Mouse (Mus musculus): Measurements from ENCODE around the gene Mkln1. TPM values are rescaled to one million over a fixed set of nuclear protein-coding genes. Genes with fewer than 3 reads are reported as not detected.

Mkln1 gene
- polyA plus RNA-seq, 1 experiment = 40.1 TPM

DNA sequence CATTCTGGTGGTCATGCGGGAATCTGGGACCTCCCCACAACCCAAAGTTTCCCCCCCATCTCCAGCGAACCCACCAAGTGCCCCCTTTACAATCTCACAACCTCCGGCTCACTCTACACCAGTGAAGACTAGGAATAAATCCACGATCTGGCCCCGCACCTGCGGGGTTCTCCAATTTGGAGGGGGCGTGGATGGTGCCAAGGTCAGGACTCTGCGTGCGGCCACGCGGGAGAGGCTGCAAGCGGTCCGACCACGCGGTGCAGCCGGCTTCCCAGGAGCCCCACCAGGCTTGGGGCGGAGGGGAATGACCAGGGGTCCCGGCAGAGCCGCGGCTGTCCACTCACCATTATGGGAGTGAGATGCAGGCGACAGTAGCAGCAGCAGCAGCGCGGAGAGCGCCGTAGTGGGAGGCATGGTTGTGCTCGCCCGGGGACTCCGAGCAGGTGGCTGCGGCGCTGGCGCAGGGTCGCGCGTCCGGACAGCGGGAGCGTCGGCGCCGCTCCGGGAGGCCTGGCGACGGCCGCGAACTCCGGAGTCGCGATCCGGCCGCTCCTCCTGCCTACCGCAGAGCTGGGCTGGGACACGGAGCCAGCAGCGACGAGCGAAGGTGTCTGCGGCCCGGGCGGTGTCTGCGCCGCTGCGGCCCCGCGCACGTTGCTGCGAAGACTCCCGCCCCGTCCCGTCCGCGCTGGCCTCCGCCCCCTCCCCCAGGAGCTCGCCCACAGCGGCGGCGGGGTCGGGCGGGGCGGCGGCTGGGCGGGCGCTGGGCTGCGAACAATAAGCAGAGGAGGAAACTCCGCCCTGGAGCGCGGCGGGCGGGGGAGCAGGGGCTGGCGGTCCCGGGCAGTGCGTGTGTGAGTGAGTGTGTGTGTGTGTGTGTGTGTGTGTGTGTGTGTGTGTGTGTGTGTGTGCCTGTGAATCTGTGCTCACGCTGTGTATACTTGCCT, 165.0 kb downstream of the Mkln1 start, which contains the start of gene Podxl:
Gene Podxl, minus strand, starts transcription at position 747 of the 947 bp plus-strand sequence.
- peaks cover 10% of the 10 kb centered on the region for H3K4me1 ChIP-seq (replicated peaks; ENCODE audit: control insufficient read depth, insufficient read depth, low read length)
- peaks cover 22% of the 10 kb centered on the region for H3K27me3 ChIP-seq (ENCODE audit: control insufficient read depth, insufficient read depth, low read length)
- TF ChIP-seq CTCF (IDR thresholded peaks at IDR 0.05; ENCODE audit: borderline replicate concordance, control insufficient read depth, extremely low read depth, insufficient read depth, low read length, poor library complexity) (no peak), POLR2A (IDR thresholded peaks at IDR 0.05; ENCODE audit: control insufficient read depth, extremely low read depth, insufficient read depth, low read length, poor library complexity) (no peak)
- 2% methylated on average over 75 of the region's 91 CpGs for WGBS
- DNase-seq = peak; percentile 60
- H3K36me3 ChIP-seq (ENCODE audit: control insufficient read depth, insufficient read depth, low read length) = no peaks in the 10 kb centered on the region
- H3K27ac ChIP-seq (ENCODE audit: control insufficient read depth, insufficient read depth, low read length) = no peak within 1 kb of the TSS
- H3K4me3 ChIP-seq (ENCODE audit: control insufficient read depth, insufficient read depth, low read length) = peak within 1 kb of the TSS; percentile 52

DNA sequence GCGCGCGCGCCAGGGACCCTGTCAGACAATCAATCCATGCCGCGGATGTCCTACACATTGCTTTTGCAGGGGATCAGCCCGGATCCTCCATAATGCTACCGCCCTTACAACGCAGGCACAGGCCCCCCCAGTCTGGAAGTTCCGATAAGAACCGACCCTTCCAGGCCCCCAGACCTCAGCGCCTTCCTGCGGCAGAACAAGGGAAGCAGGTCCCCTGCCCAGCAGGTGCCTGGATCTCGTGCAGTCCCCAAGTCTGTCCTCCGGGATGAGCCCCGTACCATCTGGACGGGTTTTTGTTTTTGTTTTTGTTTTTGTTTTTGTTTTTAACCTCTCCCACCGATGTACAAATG, 165.6 kb downstream of the Mkln1 start:
- no peak for TF ChIP-seq CTCF (IDR thresholded peaks at IDR 0.05; ENCODE audit: borderline replicate concordance, control insufficient read depth, extremely low read depth, insufficient read depth, low read length, poor library complexity)
- no peak for TF ChIP-seq POLR2A (IDR thresholded peaks at IDR 0.05; ENCODE audit: control insufficient read depth, extremely low read depth, insufficient read depth, low read length, poor library complexity)
- H3K4me1 ChIP-seq (replicated peaks; ENCODE audit: control insufficient read depth, insufficient read depth, low read length) = peaks cover 10% of the 10 kb centered on the region
- WGBS = under 1% methylated on average over 18 of the region's 18 CpGs
- no peak for DNase-seq
- no peaks in the 10 kb centered on the region for H3K36me3 ChIP-seq (ENCODE audit: control insufficient read depth, insufficient read depth, low read length)
- H3K27me3 ChIP-seq (ENCODE audit: control insufficient read depth, insufficient read depth, low read length) = peaks cover 22% of the 10 kb centered on the region
- H3K4me3 ChIP-seq (ENCODE audit: control insufficient read depth, insufficient read depth, low read length) = peak overlapping the region; percentile 52
- no peak overlapping the region for H3K27ac ChIP-seq (ENCODE audit: control insufficient read depth, insufficient read depth, low read length)

DNA sequence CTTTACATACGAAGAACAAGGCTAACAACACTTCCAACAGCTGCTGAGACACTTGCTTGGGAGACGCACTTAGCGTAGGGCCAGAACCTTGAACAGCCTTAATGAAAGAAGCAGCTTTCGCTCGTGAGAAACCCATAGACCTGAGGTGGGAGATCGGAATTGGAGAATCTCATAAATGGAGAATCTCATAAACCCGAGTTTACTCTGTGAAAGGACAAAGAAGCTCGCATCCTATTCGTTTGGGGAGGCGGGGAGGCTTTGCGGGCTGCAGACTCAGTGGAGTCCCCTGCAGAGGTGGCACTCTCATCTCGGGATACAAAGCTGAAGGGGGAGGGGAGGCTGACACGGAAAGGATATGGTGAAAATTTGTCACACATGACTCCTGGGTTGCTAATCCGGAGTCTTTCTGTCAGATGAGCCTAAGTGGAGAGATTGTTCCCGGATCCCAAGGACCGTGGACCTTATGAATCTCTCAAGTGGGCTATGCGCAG, 166.4 kb downstream of the Mkln1 start:
- TF ChIP-seq POLR2A (IDR thresholded peaks at IDR 0.05; ENCODE audit: control insufficient read depth, extremely low read depth, insufficient read depth, low read length, poor library complexity) = no peak
- whole genome bisulfite sequencing = 12% methylated on average over 17 of the region's 17 CpGs
- H3K4me3 ChIP-seq (ENCODE audit: control insufficient read depth, insufficient read depth, low read length) = no peak overlapping the region
- H3K4me1 ChIP-seq (replicated peaks; ENCODE audit: control insufficient read depth, insufficient read depth, low read length) = peaks cover 10% of the 10 kb centered on the region
- no peak for DNase-seq
- H3K36me3 ChIP-seq (ENCODE audit: control insufficient read depth, insufficient read depth, low read length) = no peaks in the 10 kb centered on the region
- peaks cover 22% of the 10 kb centered on the region for H3K27me3 ChIP-seq (ENCODE audit: control insufficient read depth, insufficient read depth, low read length)
- no peak overlapping the region for H3K27ac ChIP-seq (ENCODE audit: control insufficient read depth, insufficient read depth, low read length)

Other genes starting within 250 kb of the Mkln1 start
- gene Podxl, start 165.2 kb downstream of the Mkln1 start, polyA plus RNA-seq (2012; rRNA removed) = 6.3 and 6.6 TPM in 2 replicates

All from thymus, adult 2 months (tissue).